Mouse (Mus musculus): ENCODE results near the gene Prss22. TPM values are rescaled to one million over a fixed set of nuclear protein-coding genes. Genes with fewer than 3 reads are reported as not detected.

Prss22 gene
- polyA plus RNA-seq, 1 experiment from 2014 or later = not detected

- ATAC-seq (ENCODE audit: low FRiP score) = no peak
- Histone ChIP-seq H3K4me2 (no peak overlapping the region), H3K9me3 (ENCODE audit: control insufficient read depth, low read length) (no peaks in the 10 kb centered on the region), H3K27me3 (ENCODE audit: control insufficient read depth, insufficient read depth, low read length) (no peaks in the 10 kb centered on the region), H3K4me1 (ENCODE audit: control insufficient read depth, insufficient read depth, low read length) (no peaks in the 10 kb centered on the region), H3K27ac (ENCODE audit: low read depth, low read length) (no peak overlapping the region), H3K36me3 (ENCODE audit: control insufficient read depth, insufficient read depth, low read length) (no peaks in the 10 kb centered on the region), H3K4me3 (ENCODE audit: low read depth, low read length) (no peak overlapping the region), H3K9ac (ENCODE audit: low read length) (no peak overlapping the region)
- no peak for DNase-seq (ENCODE audit: low spot score, missing footprints)
- 95% methylated on average over 3 of the region's 3 CpGs for WGBS
Measured at GRCm38 (mm10) chr17:24005049-24005448, 7.1 kb upstream of the Prss22 start.

- ATAC-seq (ENCODE audit: low FRiP score) (no peak), DNase-seq (ENCODE audit: low spot score, missing footprints) (no peak)
- H3K36me3 ChIP-seq (ENCODE audit: control insufficient read depth, insufficient read depth, low read length) = no peaks in the 10 kb centered on the region
- no peak overlapping the region for H3K27ac ChIP-seq (ENCODE audit: low read depth, low read length)
- 90% methylated on average over 14 of the region's 14 CpGs for WGBS
- H3K27me3 ChIP-seq (ENCODE audit: control insufficient read depth, insufficient read depth, low read length) = no peaks in the 10 kb centered on the region
- H3K4me2 ChIP-seq = no peak overlapping the region
- no peaks in the 10 kb centered on the region for H3K9me3 ChIP-seq (ENCODE audit: control insufficient read depth, low read length)
- no peak overlapping the region for H3K9ac ChIP-seq (ENCODE audit: low read length)
- no peaks in the 10 kb centered on the region for H3K4me1 ChIP-seq (ENCODE audit: control insufficient read depth, insufficient read depth, low read length)
- H3K4me3 ChIP-seq (ENCODE audit: low read depth, low read length) = no peak overlapping the region
Measured at GRCm38 (mm10) chr17:24004071-24004665, 6.3 kb upstream of the Prss22 start.

DNA sequence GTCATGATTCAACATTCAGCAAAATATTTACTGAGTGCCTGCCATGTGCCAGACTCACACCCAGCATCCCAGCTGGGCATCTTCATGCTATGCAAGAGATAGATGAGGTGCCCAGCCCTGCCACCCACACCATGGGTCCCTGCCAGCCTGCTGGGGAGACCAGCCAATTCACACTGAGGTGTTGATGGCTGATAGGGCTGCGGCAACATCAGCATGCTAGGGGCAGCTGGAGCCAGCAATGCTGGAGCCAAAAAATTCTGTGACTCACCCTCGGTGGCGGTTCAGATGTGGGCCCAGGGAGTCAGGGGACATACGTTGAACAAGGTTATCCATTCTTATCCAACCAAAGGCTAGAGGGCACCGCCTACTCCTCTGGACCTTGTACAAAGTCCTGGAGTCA lies 2.5 kb upstream of the Prss22 start:
- WGBS = 81% methylated on average over 5 of the region's 5 CpGs
- no peak overlapping the region for H3K9ac ChIP-seq (ENCODE audit: low read length)
- DNase-seq (ENCODE audit: low spot score, missing footprints) (no peak), ATAC-seq (ENCODE audit: low FRiP score) (no peak)
- no peak overlapping the region for H3K4me2 ChIP-seq
- H3K9me3 ChIP-seq (ENCODE audit: control insufficient read depth, low read length) = no peaks in the 10 kb centered on the region
- no peaks in the 10 kb centered on the region for H3K27me3 ChIP-seq (ENCODE audit: control insufficient read depth, insufficient read depth, low read length)
- no peak overlapping the region for H3K27ac ChIP-seq (ENCODE audit: low read depth, low read length)
- H3K4me3 ChIP-seq (ENCODE audit: low read depth, low read length) = no peak overlapping the region
- no peaks in the 10 kb centered on the region for H3K36me3 ChIP-seq (ENCODE audit: control insufficient read depth, insufficient read depth, low read length)
- no peaks in the 10 kb centered on the region for H3K4me1 ChIP-seq (ENCODE audit: control insufficient read depth, insufficient read depth, low read length)

DNA sequence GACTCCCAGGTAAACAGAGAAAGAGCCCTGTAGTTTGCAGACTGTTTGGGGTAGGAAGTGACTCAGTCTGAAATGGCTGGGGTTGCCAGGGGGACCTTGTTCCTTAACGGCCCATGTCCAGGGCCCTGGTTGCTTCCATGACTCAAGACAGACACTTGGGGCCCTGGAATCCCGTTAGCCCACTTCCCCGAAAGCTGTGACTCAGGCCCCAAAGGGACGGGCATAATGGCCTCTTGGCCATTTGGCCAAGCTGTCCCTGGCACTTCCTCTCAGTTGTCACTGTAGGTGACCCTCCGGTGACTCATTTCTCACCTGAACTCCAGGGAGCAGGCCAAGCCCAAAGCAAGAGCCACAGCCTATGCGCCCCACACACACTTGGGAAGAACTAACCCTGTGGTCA lies 483 bp upstream of the Prss22 start:
- ATAC-seq (ENCODE audit: low FRiP score) = no peak
- Histone ChIP-seq H3K36me3 (ENCODE audit: control insufficient read depth, insufficient read depth, low read length) (no peaks in the 10 kb centered on the region), H3K9ac (ENCODE audit: low read length) (no peak overlapping the region), H3K27me3 (ENCODE audit: control insufficient read depth, insufficient read depth, low read length) (no peaks in the 10 kb centered on the region), H3K4me1 (ENCODE audit: control insufficient read depth, insufficient read depth, low read length) (0 out of 2 replicates have a peak, but pooled peaks cover 3% of the 10 kb centered on the region), H3K27ac (ENCODE audit: low read depth, low read length) (no peak overlapping the region), H3K4me2 (no peak overlapping the region), H3K9me3 (ENCODE audit: control insufficient read depth, low read length) (no peaks in the 10 kb centered on the region), H3K4me3 (ENCODE audit: low read depth, low read length) (no peak overlapping the region)
- DNase-seq (ENCODE audit: low spot score, missing footprints) = no peak
- WGBS = 78% methylated on average over 6 of the region's 6 CpGs

DNA sequence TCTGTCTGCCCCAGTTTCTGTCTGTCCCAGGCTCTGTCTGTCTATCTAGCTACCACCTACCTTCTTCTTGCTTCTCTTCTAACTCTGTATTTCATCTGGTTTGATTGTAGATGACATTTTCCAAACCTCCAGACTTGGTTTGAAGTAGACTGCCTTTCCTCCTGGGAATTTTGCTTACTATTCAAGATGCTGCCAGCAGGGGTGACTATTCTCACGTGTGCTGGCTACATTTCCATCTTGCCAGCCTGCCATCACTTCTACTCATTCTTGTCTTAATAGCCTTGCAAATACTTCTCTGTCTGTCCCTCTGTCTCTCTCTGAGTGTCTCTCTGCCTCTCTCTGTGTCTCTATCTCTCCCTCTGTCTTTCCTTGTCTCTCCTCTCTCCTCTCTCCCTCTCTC lies 2.5 kb downstream of the Prss22 start:
- H3K4me3 ChIP-seq (ENCODE audit: low read depth, low read length) = no peak overlapping the region
- no peaks in the 10 kb centered on the region for H3K27me3 ChIP-seq (ENCODE audit: control insufficient read depth, insufficient read depth, low read length)
- no peak overlapping the region for H3K9ac ChIP-seq (ENCODE audit: low read length)
- H3K4me1 ChIP-seq (ENCODE audit: control insufficient read depth, insufficient read depth, low read length) = peaks cover 4% of the 10 kb centered on the region; the same call in 1 of the 2 replicates
- DNase-seq (ENCODE audit: low spot score, missing footprints) (no peak), ATAC-seq (ENCODE audit: low FRiP score) (no peak)
- no peaks in the 10 kb centered on the region for H3K9me3 ChIP-seq (ENCODE audit: control insufficient read depth, low read length)
- H3K4me2 ChIP-seq = no peak overlapping the region
- H3K27ac ChIP-seq (ENCODE audit: low read depth, low read length) = no peak overlapping the region
- no peaks in the 10 kb centered on the region for H3K36me3 ChIP-seq (ENCODE audit: control insufficient read depth, insufficient read depth, low read length)
- 35% methylated on average over 1 of the region's 1 CpGs for WGBS

DNA sequence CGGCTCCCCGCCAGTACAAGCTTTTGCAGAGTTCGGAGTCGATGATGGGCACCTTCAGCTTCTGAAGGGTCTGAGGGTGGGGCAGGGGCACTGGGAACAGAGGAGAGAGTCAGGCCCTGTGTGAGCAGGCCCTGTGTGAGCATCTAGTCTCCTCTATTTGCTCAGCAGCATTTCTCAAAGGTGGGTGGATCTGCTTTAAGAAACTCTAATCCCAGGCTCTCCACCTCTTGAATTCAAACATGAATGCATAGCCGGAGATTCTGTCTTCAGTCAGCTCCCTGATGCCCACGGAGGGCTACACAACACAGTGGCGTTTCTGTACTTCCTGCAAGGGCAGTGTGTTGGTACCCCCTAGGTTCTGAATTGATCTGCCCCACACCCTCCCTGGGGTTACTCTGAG lies 3.2 kb downstream of the Prss22 start:
- no peaks in the 10 kb centered on the region for H3K36me3 ChIP-seq (ENCODE audit: control insufficient read depth, insufficient read depth, low read length)
- no peaks in the 10 kb centered on the region for H3K9me3 ChIP-seq (ENCODE audit: control insufficient read depth, low read length)
- peaks cover 6% of the 10 kb centered on the region; the same call in 1 of the 2 replicates for H3K4me1 ChIP-seq (ENCODE audit: control insufficient read depth, insufficient read depth, low read length)
- H3K9ac ChIP-seq (ENCODE audit: low read length) = no peak overlapping the region; the same call in 1 of the 2 replicates
- H3K27ac ChIP-seq (ENCODE audit: low read depth, low read length) = no peak overlapping the region
- no peak overlapping the region for H3K4me2 ChIP-seq
- DNase-seq (ENCODE audit: low spot score, missing footprints) (no peak), ATAC-seq (ENCODE audit: low FRiP score) (no peak)
- no peak overlapping the region for H3K4me3 ChIP-seq (ENCODE audit: low read depth, low read length)
- no peaks in the 10 kb centered on the region for H3K27me3 ChIP-seq (ENCODE audit: control insufficient read depth, insufficient read depth, low read length)
- WGBS = 71% methylated on average over 7 of the region's 7 CpGs

DNA sequence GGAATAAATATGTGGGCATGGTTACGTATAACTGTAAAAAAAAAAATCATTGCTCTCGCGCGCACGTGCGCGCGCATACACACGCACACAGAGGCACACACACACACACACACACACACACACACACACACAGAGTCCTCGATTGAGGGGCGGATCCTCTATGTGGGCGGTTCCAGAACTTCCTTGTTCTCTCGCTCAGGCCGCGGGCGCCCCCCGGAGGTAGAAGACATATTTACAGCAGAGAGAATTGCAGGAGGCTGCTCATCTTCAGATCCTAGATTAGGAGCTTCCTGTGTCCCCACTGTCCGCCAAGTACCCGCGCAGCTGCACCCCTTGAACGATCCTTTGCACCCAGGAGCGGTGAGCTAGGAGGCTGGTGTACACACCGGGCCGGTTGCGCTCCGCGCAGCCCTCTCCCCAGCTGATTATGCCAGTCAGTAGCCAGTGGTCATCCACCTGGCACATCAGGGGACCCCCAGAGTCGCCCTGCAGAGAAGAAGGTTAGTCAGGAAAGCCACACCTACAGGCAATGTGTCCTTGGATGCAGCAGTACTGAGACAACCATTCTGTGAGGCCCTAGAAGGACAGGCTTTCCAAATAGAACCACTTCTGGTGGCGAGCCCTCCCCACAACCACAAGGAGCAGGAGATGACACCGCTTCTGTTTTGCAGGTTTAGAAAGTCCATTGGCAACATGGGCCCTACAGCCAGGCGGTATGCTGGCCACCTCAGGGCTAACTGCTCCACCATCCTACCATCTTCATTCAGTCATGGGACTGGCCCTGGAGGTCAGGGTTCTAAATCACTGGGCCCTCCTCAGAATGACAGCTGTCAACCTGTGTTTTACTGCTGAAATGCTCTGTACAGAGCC lies 4.1 kb downstream of the Prss22 start:
- ATAC-seq (ENCODE audit: low FRiP score) = peak; percentile 87

DNA sequence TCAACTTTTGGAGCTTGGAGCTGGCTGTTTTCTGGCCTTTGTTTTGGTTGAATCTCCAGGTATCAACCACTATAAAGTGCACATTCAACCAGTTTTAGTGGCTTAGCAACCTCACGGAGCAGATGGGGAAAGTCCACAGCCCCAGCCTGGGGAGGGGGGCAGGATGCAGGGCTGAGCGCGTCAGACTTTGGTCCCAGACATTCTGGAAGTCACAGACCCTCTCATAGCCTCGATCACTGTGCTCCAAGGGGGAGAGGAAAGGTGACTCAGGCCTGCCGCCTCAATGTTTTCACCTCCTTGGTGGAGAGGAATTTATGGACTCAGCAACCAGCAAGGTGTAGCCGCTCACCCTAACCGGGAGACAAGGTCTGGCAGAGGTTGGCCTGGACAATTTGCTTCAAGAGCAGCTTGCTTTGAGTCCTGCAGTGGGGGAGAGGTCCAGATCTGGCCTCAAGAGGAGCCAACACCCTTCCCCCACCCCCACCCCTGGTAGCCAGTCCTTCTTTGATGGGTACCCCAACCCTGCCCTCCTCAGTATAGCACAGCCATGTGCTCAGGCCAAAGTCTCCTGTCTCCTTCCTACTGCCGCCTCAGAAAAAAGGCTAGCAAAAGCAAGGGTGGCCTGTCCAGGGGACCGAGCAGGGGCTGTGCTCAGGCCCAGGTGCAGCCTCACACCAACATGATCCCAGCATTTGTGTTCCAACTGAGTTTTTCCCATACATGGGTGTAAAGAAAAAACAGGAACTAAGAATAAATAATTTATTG lies 4.9 kb downstream of the Prss22 start:
- Histone ChIP-seq H3K4me3 (ENCODE audit: low read depth, low read length) (no peak overlapping the region), H3K27ac (ENCODE audit: low read depth, low read length) (no peak overlapping the region), H3K9me3 (ENCODE audit: control insufficient read depth, low read length) (no peaks in the 10 kb centered on the region), H3K9ac (ENCODE audit: low read length) (0 out of 2 replicates have a peak overlapping the region, but pooled peaks have one; percentile 0), H3K27me3 (ENCODE audit: control insufficient read depth, insufficient read depth, low read length) (no peaks in the 10 kb centered on the region), H3K36me3 (ENCODE audit: control insufficient read depth, insufficient read depth, low read length) (no peaks in the 10 kb centered on the region), H3K4me2 (peak overlapping the region; percentile 35), H3K4me1 (ENCODE audit: control insufficient read depth, insufficient read depth, low read length) (peaks cover 6% of the 10 kb centered on the region; the same call in 1 of the 2 replicates)
- WGBS = 66% methylated on average over 9 of the region's 9 CpGs
- peak; percentile 84 for DNase-seq (ENCODE audit: low spot score, missing footprints)
- peak; percentile 76 for ATAC-seq (ENCODE audit: low FRiP score)

More for the DNA sequence above, 4.1 kb downstream of the Prss22 start:
- Histone ChIP-seq H3K27ac (ENCODE audit: low read depth, low read length) (no peak overlapping the region), H3K4me1 (ENCODE audit: control insufficient read depth, insufficient read depth, low read length) (peaks cover 6% of the 10 kb centered on the region; the same call in 1 of the 2 replicates), H3K4me2 (peak overlapping the region; percentile 35), H3K9me3 (ENCODE audit: control insufficient read depth, low read length) (no peaks in the 10 kb centered on the region), H3K9ac (ENCODE audit: low read length) (peak overlapping the region; percentile 59), H3K27me3 (ENCODE audit: control insufficient read depth, insufficient read depth, low read length) (no peaks in the 10 kb centered on the region), H3K4me3 (ENCODE audit: low read depth, low read length) (no peak overlapping the region; the same call in 1 of the 2 replicates), H3K36me3 (ENCODE audit: control insufficient read depth, insufficient read depth, low read length) (no peaks in the 10 kb centered on the region)
- DNase-seq (ENCODE audit: low spot score, missing footprints) = peak; percentile 99
- 10% methylated on average over 31 of the region's 31 CpGs for WGBS

All from midbrain, embryonic 11.5 days (tissue).